Mouse (Mus musculus) adrenal gland, postnatal 36 days (tissue): Measurements from ENCODE around the gene Stac2. TPM values are rescaled to one million over a fixed set of nuclear protein-coding genes. Genes with fewer than 3 reads are reported as not detected.
A peak's percentile ranks its signal among the peaks of the same experiment; 100 is the strongest.

Experiments used
- DNase-seq, 2 experiments: peaks; one replicate each; pipeline ENCODE4 v3.0.0; 2021; ENCODE audit warnings: mixed read lengths in 1 of 2
- long read RNA-seq, 2 experiments: library from polyadenylated mRNA; stranded (forward); transcript quantifications; one replicate each; pipeline ENCODE4 v2.0.0; 2021; ENCODE audit warnings: borderline sequencing depth in 2 of 2
- total RNA-seq, 2 experiments: library from RNA; stranded (reverse); gene quantifications; 2 replicates each; pipeline ENCODE4 v1.2.3; 2021

Stac2 gene
- total RNA-seq: 1 to 10 TPM; 1.7 to 6.9 TPM
- long read RNA-seq, experiment 1: 0 reads
- long read RNA-seq, experiment 2, partial matches to known transcripts: 0 of 1 reads
- long read RNA-seq, experiment 2, other reads (novel, unspliced or antisense): 0 of 1 reads

- peak; percentile 85 to 86 for DNase-seq
Measured at GRCm38 (mm10) chr11:98052989-98053834, at the start of gene Stac2. TSS of gene Stac2 (minus strand) at chr11:98053462.

GRCm38 (mm10) chr11:98101332-98101731 lies 48.1 kb upstream of the Stac2 start:
- DNase-seq: no peak

DNA sequence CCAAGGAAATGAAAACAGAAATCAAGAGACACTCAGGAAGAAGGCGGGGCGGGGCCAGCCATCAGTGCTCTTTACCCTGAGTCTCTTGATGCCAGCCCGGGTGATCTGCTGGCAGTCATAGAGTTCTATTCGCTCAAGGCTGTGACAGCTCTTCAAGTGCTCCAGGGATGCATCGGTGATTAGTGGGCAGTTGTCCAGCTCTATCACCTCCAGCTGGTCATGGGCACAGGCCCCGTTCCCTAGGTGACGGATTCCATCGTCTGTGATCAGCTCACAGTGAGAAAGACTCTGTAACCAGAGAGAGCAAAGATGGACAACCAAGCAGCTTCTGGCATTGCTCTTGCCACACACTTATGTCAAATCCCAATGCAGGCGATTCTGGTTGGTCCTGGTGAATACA lies 37.3 kb upstream of the Stac2 start:
- DNase-seq: peak in 1 of 2 experiments; percentile 8

GRCm38 (mm10) chr11:98088224-98088623 lies 35.0 kb upstream of the Stac2 start:
- DNase-seq: peak; percentile 72 to 75

GRCm38 (mm10) chr11:98086574-98086973 lies 33.3 kb upstream of the Stac2 start:
- no peak for DNase-seq

GRCm38 (mm10) chr11:98086141-98086540 lies 32.9 kb upstream of the Stac2 start:
- no peak for DNase-seq

- no peak for DNase-seq
Measured at GRCm38 (mm10) chr11:98082745-98083144, 29.5 kb upstream of the Stac2 start.

DNA sequence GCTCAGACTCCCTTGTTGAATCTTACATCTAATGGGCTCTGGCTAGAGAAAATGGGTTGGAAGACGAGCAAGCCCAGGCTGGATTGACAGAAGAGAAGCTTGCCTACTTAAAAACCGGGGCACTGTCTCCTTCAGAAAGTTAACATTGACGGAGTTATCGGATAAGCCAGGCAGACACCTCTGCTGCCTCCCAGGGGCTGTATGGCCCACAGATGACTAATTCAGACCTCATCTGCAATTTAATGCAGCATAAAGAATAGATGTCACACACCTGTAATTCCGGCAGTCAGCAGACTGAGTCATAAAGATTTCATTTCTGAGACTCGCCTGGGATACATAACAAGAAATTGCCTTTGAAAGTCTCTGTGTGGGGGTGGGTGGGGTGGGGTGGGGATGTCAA lies 27.2 kb upstream of the Stac2 start:
- no peak for DNase-seq

GRCm38 (mm10) chr11:98077086-98077485 lies 23.8 kb upstream of the Stac2 start:
- no peak for DNase-seq

GRCm38 (mm10) chr11:98075195-98075808 lies 22.0 kb upstream of the Stac2 start:
- peak; percentile 89 to 90 for DNase-seq

DNA sequence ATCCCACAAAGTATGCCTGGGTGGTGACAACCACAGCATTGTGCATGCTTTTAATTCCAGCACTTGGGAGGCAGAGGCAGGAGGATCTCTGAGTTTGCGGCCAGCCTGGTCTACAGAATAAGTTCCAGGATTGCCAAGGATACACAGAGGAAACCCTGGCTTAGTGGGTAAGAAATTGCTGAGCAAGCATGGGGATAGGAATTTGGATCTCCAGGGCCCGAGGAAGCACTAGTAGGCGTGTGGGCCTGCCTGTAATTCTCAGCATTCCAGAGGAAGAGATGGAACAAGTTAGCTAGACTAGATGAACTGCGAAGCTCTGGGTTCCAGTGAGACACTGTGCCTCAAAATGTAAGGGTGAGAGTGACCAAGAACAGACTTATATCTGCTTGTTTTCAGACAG lies 20.2 kb upstream of the Stac2 start:
- no peak for DNase-seq

GRCm38 (mm10) chr11:98067255-98067654 lies 14.0 kb upstream of the Stac2 start:
- DNase-seq: no peak

- DNase-seq: no peak
Measured at GRCm38 (mm10) chr11:98066201-98066600, 12.9 kb upstream of the Stac2 start.

- peak; percentile 74 to 85 for DNase-seq
Measured at GRCm38 (mm10) chr11:98061904-98062562, 8.8 kb upstream of the Stac2 start.

- no peak for DNase-seq
Measured at GRCm38 (mm10) chr11:98061441-98061840, 8.2 kb upstream of the Stac2 start.

- no peak for DNase-seq
Measured at GRCm38 (mm10) chr11:98060104-98060692, 6.9 kb upstream of the Stac2 start.

DNA sequence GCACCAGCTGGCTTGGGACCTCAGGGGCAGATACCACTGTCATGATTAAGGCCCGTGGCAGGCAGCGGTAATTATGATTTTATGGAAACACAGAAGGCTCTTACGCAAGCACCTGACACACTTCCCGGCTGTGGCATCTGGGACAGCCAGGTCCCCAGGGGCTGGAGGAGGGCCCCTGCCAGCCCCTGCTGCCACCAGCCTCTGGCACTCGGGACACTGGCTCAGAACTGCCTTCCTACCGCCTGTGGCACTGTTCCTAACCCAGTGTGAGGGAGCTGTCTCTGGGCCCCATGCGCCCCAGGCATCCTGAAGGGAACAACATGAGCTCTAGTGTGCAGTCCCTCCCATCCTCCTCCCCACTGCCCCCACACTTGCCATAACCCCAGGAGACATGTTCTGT lies 6.4 kb upstream of the Stac2 start:
- peak; percentile 36 to 53 for DNase-seq

DNA sequence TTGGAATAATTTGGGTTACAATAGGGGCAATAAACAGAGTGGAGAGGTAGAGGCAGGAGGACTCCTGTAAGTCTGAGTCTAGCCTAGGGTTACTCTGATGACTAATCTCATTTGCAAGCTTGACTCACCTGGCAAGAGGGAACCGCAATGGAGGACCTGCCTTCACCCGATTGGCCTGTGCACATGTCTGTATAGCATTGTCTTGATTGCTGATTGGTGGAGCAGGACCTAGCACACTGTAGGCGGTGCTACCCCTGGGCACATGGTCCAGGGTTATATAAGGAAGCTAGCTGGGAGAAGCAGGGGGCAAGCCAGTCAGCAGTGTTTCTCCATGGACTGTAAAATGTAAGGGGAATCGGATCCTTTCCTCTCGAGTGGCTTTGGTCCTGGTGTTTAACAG lies 4.7 kb upstream of the Stac2 start:
- DNase-seq: peak in 1 of 2 experiments; percentile 48

DNA sequence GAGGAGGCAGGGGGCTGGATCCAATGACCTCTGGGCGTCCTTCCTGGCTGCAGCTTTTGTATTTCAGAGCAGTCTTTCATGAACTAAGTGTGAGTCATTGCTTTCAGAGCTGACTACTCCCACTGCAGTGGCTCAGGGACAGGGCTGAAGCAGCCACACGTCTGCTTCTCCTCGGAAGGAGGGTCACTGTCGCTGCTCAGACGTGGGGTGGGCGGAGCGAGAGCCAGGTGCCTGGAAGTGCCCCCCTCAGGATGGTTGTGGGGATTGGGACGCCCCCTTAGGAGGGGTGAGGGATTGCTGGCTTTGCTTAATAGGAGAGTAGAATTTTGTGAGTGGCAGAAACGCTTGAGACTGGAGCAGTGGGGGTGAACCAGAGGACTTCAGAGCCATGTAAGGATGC lies 4.2 kb upstream of the Stac2 start:
- peak; percentile 60 to 62 for DNase-seq

DNA sequence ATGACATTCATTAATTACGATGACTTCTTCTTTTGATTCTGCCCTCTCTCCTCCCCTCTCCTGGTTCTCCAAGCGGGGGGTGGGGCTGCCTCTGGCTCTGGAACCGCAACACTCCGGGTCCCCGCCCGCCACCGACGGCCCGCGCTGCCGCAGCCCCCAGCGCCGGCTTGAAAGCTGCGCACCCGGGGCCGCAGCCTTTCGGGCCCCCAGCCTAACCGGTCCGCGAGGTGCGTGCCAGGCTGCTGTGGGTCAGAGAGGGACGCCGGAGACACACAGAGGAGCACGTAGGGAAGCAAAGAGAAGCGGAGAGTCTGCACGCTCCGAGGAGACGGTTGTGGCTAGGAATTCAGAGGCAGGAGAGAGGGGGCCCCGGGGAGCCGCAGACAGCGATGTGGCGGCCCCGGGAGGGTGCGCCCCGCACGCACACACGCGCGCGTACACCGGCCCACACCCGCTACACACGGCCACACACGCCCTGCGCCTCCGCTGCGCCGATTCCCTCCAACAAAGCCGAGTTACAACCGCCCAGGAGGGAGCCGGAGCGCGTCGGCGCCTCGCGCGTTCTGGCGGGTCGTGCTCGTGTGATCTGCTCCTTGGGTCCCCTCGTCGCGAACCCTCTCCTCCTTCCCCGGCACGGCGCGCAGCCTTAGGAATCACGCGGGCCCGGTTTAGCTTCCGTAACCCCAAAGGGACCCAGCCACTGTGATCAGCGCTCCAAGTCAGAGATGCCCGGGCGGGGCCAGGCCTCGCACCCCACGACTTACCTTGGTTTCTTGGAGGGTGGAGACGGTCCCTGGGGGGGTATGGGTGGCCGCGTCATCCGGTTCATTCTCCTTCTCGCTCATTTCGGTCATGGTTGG lies 903 bp downstream of the Stac2 start:
- peak; percentile 17 to 44 for DNase-seq

GRCm38 (mm10) chr11:98051611-98052128 lies 1.6 kb downstream of the Stac2 start:
- DNase-seq: no peak
